Mouse (Mus musculus) midbrain, postnatal 0 days (tissue): ENCODE data around the gene Psg17. TPM values are rescaled to one million over a fixed set of nuclear protein-coding genes. Genes with fewer than 3 reads are reported as not detected.
"Not testable (repeated sequence)": the region's sequence is repeated elsewhere in the genome, so short reads cannot be mapped to it uniquely, and the experiment has no call there.

ENCODE experiments used
- ATAC-seq: fragments of 200-750 bp; cut with Nextera tagmentation; 2 replicates; pipeline ENCODE4 v1.8.0; 2017; ENCODE audit warnings: moderate number of reproducible peaks, mild to moderate bottlenecking, moderate TSS enrichment, moderate library complexity; ENCODE audit not compliant: low FRiP score
- DNase-seq: peaks from one replicate; pipeline ENCODE4 v3.0.0-alpha.2; 2015; ENCODE audit warnings: low spot score
- H3K27ac ChIP-seq: fragments of 300-500 bp; sonication (generic); 2 replicates; pipeline ENCODE4 v1.5.1; 2014; ENCODE audit warnings: low read depth, mild to moderate bottlenecking, low read length, mixed read lengths
- H3K27me3 ChIP-seq: fragments of 300-500 bp; sonication (generic); 2 replicates; pipeline ENCODE4 v1.6.1; 2014; ENCODE audit warnings: low read length, control low read depth, mixed read lengths; ENCODE audit not compliant: insufficient read depth
- H3K36me3 ChIP-seq: fragments of 300-500 bp; sonication (generic); 2 replicates; pipeline ENCODE4 v1.6.1; 2014; ENCODE audit warnings: low read length, control low read depth, mixed read lengths; ENCODE audit not compliant: insufficient read depth
- H3K4me1 ChIP-seq: fragments of 300-500 bp; sonication (generic); 2 replicates; pipeline ENCODE4 v1.6.1; 2014; ENCODE audit warnings: mild to moderate bottlenecking, control low read depth, antibody characterized with exemption, low read length, mixed read lengths; ENCODE audit not compliant: insufficient read depth
- H3K4me2 ChIP-seq: fragments of 300-500 bp; sonication (generic); 2 replicates; pipeline ENCODE4 v1.6.1; 2014; ENCODE audit warnings: low read depth, mild to moderate bottlenecking, low read length, mixed read lengths; ENCODE audit not compliant: poor library complexity, severe bottlenecking
- H3K4me3 ChIP-seq: fragments of 300-500 bp; sonication (generic); 2 replicates; pipeline ENCODE4 v1.5.1; 2014; ENCODE audit warnings: low read depth, mild to moderate bottlenecking, low read length, moderate library complexity
- H3K9ac ChIP-seq: fragments of 300-500 bp; sonication (generic); replicated peaks from 2 replicates; pipeline ENCODE4 v1.6.1; 2014; ENCODE audit warnings: mild to moderate bottlenecking, low read length, moderate library complexity, mixed read lengths; ENCODE audit not compliant: poor library complexity, severe bottlenecking
- H3K9me3 ChIP-seq: fragments of 300-500 bp; sonication (generic); 2 replicates; pipeline ENCODE4 v1.6.1; 2016; ENCODE audit warnings: low read length, control low read depth
- CTCF ChIP-seq: IDR thresholded peaks from 2 replicates; pipeline ENCODE4 v1.5.1; 2016; ENCODE audit warnings: antibody characterized with exemption, mild to moderate bottlenecking
- WGBS: fragments of 180-500 bp; shearing (Covaris S2); extraction: QIAGEN DNeasy Blood & Tissue Kit; methylation state at CpG from one replicate; pipeline ENCODE4 v1.1.7; 2014; 5-methylcytosine and 5-hydroxymethylcytosine counted together
- polyA plus RNA-seq: library from polyadenylated mRNA; unstranded; fragments of >200 nt; fragmentation: Nextera tagmentation; extraction: Ambion mirVana; gene quantifications from 2 replicates; pipeline ENCODE4 v1.2.1, GENCODE M21; 2015
- total RNA-seq: library from RNA; depleted of rRNA; stranded (reverse); fragments of >200 nt; gene quantifications from 2 replicates; pipeline ENCODE4 v1.2.3, GENCODE M21; 2014; rRNA removed

Gene Psg17
- total RNA-seq = not detected in 2 replicates
- not detected in 2 replicates for polyA plus RNA-seq

GRCm38 (mm10) chr7:18821507-18821906, at the start of gene Psg17:
Gene Psg17 (minus strand): TSS chr7:18821607.
- Histone ChIP-seq H3K4me3 (no peak within 1 kb of the TSS), H3K27ac (no peak within 1 kb of the TSS), H3K9me3 (no peaks in the 10 kb centered on the region), H3K27me3 (no peaks in the 10 kb centered on the region), H3K9ac (no peak within 1 kb of the TSS), H3K36me3 (no peaks in the 10 kb centered on the region), H3K4me2 (no peak within 1 kb of the TSS), H3K4me1 (no peaks in the 10 kb centered on the region)
- TF ChIP-seq CTCF = no peak
- ATAC-seq = no peak
- 80% methylated on average over 3 of the region's 3 CpGs for WGBS
- no peak for DNase-seq

DNA sequence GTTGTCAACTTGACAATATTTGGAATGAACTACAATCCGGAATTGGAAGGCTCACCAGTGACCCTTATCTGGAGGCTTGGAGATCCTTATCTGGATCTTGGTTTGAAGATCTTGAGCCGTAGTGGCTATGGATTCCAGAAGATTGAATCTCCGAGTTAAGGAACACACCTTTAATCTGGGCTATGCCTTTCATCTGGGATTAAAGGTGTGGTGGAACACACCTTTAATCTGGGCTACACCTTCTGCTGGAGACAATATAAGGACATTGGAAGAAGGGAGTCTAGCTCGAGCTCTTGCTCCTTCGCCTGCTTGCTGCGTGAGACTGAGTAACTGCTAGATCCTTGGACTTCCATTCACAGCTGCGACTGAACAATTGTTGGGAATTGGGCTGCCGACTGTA, 49.6 kb upstream of the Psg17 start, which contains the start of gene Pglyrp1:
Gene Pglyrp1 (plus strand): TSS at position 301 of the 400 bp plus-strand sequence.
- H3K27ac ChIP-seq, H3K4me1 ChIP-seq, DNase-seq, H3K4me2 ChIP-seq, H3K4me3 ChIP-seq, H3K27me3 ChIP-seq, H3K9ac ChIP-seq, H3K9me3 ChIP-seq, H3K36me3 ChIP-seq, ATAC-seq: not testable (repeated sequence)
- no CpG with 5 or more reads among the region's 8 CpGs for WGBS

- Histone ChIP-seq H3K9me3 (no peaks in the 10 kb centered on the region), H3K36me3 (no peaks in the 10 kb centered on the region), H3K27ac (no peak overlapping the region), H3K4me2 (no peak overlapping the region), H3K27me3 (no peaks in the 10 kb centered on the region), H3K9ac (no peak overlapping the region), H3K4me1 (no peaks in the 10 kb centered on the region), H3K4me3 (no peak overlapping the region)
- 88% methylated on average over 2 of the region's 2 CpGs for WGBS
- TF ChIP-seq CTCF = no peak
- DNase-seq (no peak), ATAC-seq (no peak)
These were observed 47.1 kb upstream of the Psg17 start for GRCm38 (mm10) chr7:18868491-18868890.

DNA sequence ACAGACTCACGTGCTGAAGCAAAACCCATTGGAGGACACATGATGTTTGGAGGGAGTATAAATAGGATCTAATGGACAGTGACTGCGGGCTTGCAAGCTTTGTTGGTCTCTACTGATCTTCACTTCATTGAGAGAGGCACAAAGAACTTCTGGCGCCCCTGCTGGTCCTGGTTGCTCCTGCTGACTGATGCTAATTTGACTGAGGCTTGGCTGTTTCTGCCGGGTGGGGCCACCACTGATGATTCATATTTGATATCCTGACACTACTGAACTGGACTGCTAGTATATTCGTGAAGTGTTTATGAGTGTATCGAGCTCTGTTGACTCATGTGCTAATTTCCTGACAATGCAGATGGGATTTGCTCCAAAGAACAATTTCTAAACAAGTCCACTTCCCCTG, 41.4 kb upstream of the Psg17 start:
- no peaks in the 10 kb centered on the region for H3K9me3 ChIP-seq
- WGBS = 86% methylated on average over 6 of the region's 6 CpGs
- H3K4me3 ChIP-seq = no peak overlapping the region
- no peak overlapping the region for H3K4me2 ChIP-seq
- no peaks in the 10 kb centered on the region for H3K4me1 ChIP-seq
- no peaks in the 10 kb centered on the region for H3K27me3 ChIP-seq
- ATAC-seq (no peak), DNase-seq (no peak)
- no peak overlapping the region for H3K27ac ChIP-seq
- no peak overlapping the region for H3K9ac ChIP-seq
- TF ChIP-seq CTCF = no peak
- H3K36me3 ChIP-seq = no peaks in the 10 kb centered on the region

- H3K27ac ChIP-seq = no peak overlapping the region
- H3K4me1 ChIP-seq = no peaks in the 10 kb centered on the region
- TF ChIP-seq CTCF = no peak
- no peaks in the 10 kb centered on the region for H3K27me3 ChIP-seq
- no peak for DNase-seq
- H3K4me3 ChIP-seq = no peak overlapping the region
- WGBS = 88% methylated on average over 5 of the region's 5 CpGs
- H3K9me3 ChIP-seq = no peaks in the 10 kb centered on the region
- no peak for ATAC-seq
- H3K9ac ChIP-seq = no peak overlapping the region
- no peak overlapping the region for H3K4me2 ChIP-seq
- no peaks in the 10 kb centered on the region for H3K36me3 ChIP-seq
These were observed 37.0 kb upstream of the Psg17 start for GRCm38 (mm10) chr7:18858310-18858916.

DNA sequence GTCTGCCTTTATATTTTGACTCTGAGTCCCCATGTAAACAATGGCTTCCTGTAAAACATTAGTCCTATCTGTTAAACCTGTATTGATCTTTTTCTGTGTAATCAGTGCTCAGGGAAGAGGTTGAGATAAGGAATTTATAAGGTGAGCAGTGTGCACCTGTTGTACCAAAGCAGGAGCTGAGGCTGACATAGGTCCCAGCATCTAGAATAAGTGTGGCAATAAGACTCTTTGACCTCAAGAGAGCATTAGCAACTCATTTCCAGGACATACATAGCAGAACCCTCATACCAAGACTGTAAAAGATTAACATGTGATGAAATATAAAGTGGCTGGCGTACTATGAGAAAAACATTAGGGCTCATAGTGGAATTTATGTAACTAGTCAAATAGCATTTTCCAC, 27.0 kb upstream of the Psg17 start:
- Histone ChIP-seq H3K36me3 (no peaks in the 10 kb centered on the region), H3K9me3 (no peaks in the 10 kb centered on the region), H3K27ac (no peak overlapping the region), H3K4me2 (no peak overlapping the region), H3K9ac (no peak overlapping the region), H3K27me3 (no peaks in the 10 kb centered on the region), H3K4me1 (no peaks in the 10 kb centered on the region), H3K4me3 (no peak overlapping the region)
- TF ChIP-seq CTCF = no peak
- DNase-seq (no peak), ATAC-seq (no peak)
- 97% methylated on average over 1 of the region's 1 CpGs for WGBS
